Mouse (Mus musculus): Measurements from ENCODE around the gene Tmx2.

GRCm38 (mm10) chr2:84635611-84636010 is 43.3 kb downstream of the Tmx2 start:
- TF ChIP-seq POLR2A (IDR thresholded peaks at IDR 0.05; ENCODE audit: borderline replicate concordance, insufficient read depth, low read length): no peak
- TF ChIP-seq CTCF (IDR thresholded peaks at IDR 0.05; ENCODE audit: borderline replicate concordance, insufficient read depth, low read depth, low read length): no peak

Data from cerebellum, adult 2 months (tissue).